Mouse (Mus musculus): ENCODE results near the gene Arhgef2. TPM values are rescaled to one million over a fixed set of nuclear protein-coding genes. Genes with fewer than 3 reads are reported as not detected.
A peak's percentile ranks its signal among the peaks of the same experiment; 100 is the strongest.

The Arhgef2 gene
- polyA plus RNA-seq, 1 experiment from 2014 or later = 127 TPM

GRCm38 (mm10) chr3:88649186-88649585 is 43.4 kb downstream of the Arhgef2 start:
- no peak for ATAC-seq (ENCODE audit: insufficient read depth)
- Histone ChIP-seq H3K27ac (ENCODE audit: low read depth) (no peak overlapping the region), H3K9ac (no peak overlapping the region), H3K9me3 (ENCODE audit: low read depth, low read length) (no peaks in the 10 kb centered on the region), H3K36me3 (ENCODE audit: insufficient read depth) (peaks cover 50% of the 10 kb centered on the region), H3K4me1 (ENCODE audit: insufficient read depth) (no peaks in the 10 kb centered on the region), H3K27me3 (ENCODE audit: insufficient read depth, low read length) (no peaks in the 10 kb centered on the region), H3K4me3 (ENCODE audit: low read depth, low read length) (no peak overlapping the region), H3K4me2 (no peak overlapping the region)
- no peak for TF ChIP-seq CTCF (IDR thresholded peaks at IDR 0.05; ENCODE audit: low read depth)
- peak; percentile 0 for DNase-seq
- 79% methylated on average over 10 of the region's 10 CpGs for WGBS

GRCm38 (mm10) chr3:88649967-88650366 is 44.2 kb downstream of the Arhgef2 start:
- no peak for TF ChIP-seq CTCF (IDR thresholded peaks at IDR 0.05; ENCODE audit: low read depth)
- no peaks in the 10 kb centered on the region for H3K4me1 ChIP-seq (ENCODE audit: insufficient read depth)
- no peak overlapping the region for H3K4me3 ChIP-seq (ENCODE audit: low read depth, low read length)
- H3K27me3 ChIP-seq (ENCODE audit: insufficient read depth, low read length) = no peaks in the 10 kb centered on the region
- 92% methylated on average over 13 of the region's 13 CpGs for WGBS
- H3K9ac ChIP-seq = no peak overlapping the region
- H3K27ac ChIP-seq (ENCODE audit: low read depth) = no peak overlapping the region
- H3K36me3 ChIP-seq (ENCODE audit: insufficient read depth) = peaks cover 42% of the 10 kb centered on the region
- H3K4me2 ChIP-seq = no peak overlapping the region
- no peak for ATAC-seq (ENCODE audit: insufficient read depth)
- no peaks in the 10 kb centered on the region for H3K9me3 ChIP-seq (ENCODE audit: low read depth, low read length)
- DNase-seq = peak; percentile 8

- TF ChIP-seq CTCF (IDR thresholded peaks at IDR 0.05; ENCODE audit: low read depth) = no peak
- DNase-seq = peak; percentile 0
- peaks cover 33% of the 10 kb centered on the region for H3K36me3 ChIP-seq (ENCODE audit: insufficient read depth)
- no peaks in the 10 kb centered on the region for H3K27me3 ChIP-seq (ENCODE audit: insufficient read depth, low read length)
- H3K4me3 ChIP-seq (ENCODE audit: low read depth, low read length) = no peak overlapping the region
- H3K27ac ChIP-seq (ENCODE audit: low read depth) = no peak overlapping the region
- WGBS = 69% methylated on average over 13 of the region's 13 CpGs
- no peak overlapping the region for H3K4me2 ChIP-seq
- no peak overlapping the region for H3K9ac ChIP-seq
- no peaks in the 10 kb centered on the region for H3K9me3 ChIP-seq (ENCODE audit: low read depth, low read length)
- no peak for ATAC-seq (ENCODE audit: insufficient read depth)
- H3K4me1 ChIP-seq (ENCODE audit: insufficient read depth) = no peaks in the 10 kb centered on the region
Observed at GRCm38 (mm10) chr3:88650713-88651504, 45.1 kb downstream of the Arhgef2 start.

GRCm38 (mm10) chr3:88651669-88652618 is 46.2 kb downstream of the Arhgef2 start:
- Histone ChIP-seq H3K36me3 (ENCODE audit: insufficient read depth) (peaks cover 22% of the 10 kb centered on the region), H3K9ac (no peak overlapping the region), H3K9me3 (ENCODE audit: low read depth, low read length) (no peaks in the 10 kb centered on the region), H3K4me2 (no peak overlapping the region), H3K4me1 (ENCODE audit: insufficient read depth) (no peaks in the 10 kb centered on the region), H3K27ac (ENCODE audit: low read depth) (no peak overlapping the region), H3K27me3 (ENCODE audit: insufficient read depth, low read length) (no peaks in the 10 kb centered on the region), H3K4me3 (ENCODE audit: low read depth, low read length) (no peak overlapping the region)
- no peak for TF ChIP-seq CTCF (IDR thresholded peaks at IDR 0.05; ENCODE audit: low read depth)
- DNase-seq = no peak
- ATAC-seq (ENCODE audit: insufficient read depth) = no peak
- WGBS = 61% methylated on average over 18 of the region's 18 CpGs

- peaks cover 12% of the 10 kb centered on the region for H3K36me3 ChIP-seq (ENCODE audit: insufficient read depth)
- H3K9me3 ChIP-seq (ENCODE audit: low read depth, low read length) = no peaks in the 10 kb centered on the region
- 0 out of 2 replicates have a peak within 1 kb of the TSS, but pooled peaks have one; percentile 10 for H3K27ac ChIP-seq (ENCODE audit: low read depth)
- H3K27me3 ChIP-seq (ENCODE audit: insufficient read depth, low read length) = no peaks in the 10 kb centered on the region
- no peak within 1 kb of the TSS for H3K9ac ChIP-seq
- DNase-seq = no peak
- no peaks in the 10 kb centered on the region for H3K4me1 ChIP-seq (ENCODE audit: insufficient read depth)
- no peak within 1 kb of the TSS for H3K4me3 ChIP-seq (ENCODE audit: low read depth, low read length)
- ATAC-seq (ENCODE audit: insufficient read depth) = 0 out of 2 replicates have a peak, but pooled peaks have one; percentile 12
- no peak within 1 kb of the TSS for H3K4me2 ChIP-seq
- 75% methylated on average over 17 of the region's 17 CpGs for WGBS
- TF ChIP-seq CTCF (IDR thresholded peaks at IDR 0.05; ENCODE audit: low read depth) = no peak
Observed at GRCm38 (mm10) chr3:88652846-88653515, 47.2 kb downstream of the Arhgef2 start, which contains the start of gene Rxfp4. Gene Rxfp4 (minus strand): TSS chr3:88653142.

- Histone ChIP-seq H3K4me1 (ENCODE audit: insufficient read depth) (no peaks in the 10 kb centered on the region), H3K4me2 (no peak overlapping the region), H3K36me3 (ENCODE audit: insufficient read depth) (0 out of 2 replicates have a peak, but pooled peaks cover 5% of the 10 kb centered on the region), H3K4me3 (ENCODE audit: low read depth, low read length) (no peak overlapping the region), H3K9ac (no peak overlapping the region), H3K27me3 (ENCODE audit: insufficient read depth, low read length) (no peaks in the 10 kb centered on the region), H3K9me3 (ENCODE audit: low read depth, low read length) (no peaks in the 10 kb centered on the region), H3K27ac (ENCODE audit: low read depth) (no peak overlapping the region; the same call in 1 of the 2 replicates)
- TF ChIP-seq CTCF (IDR thresholded peaks at IDR 0.05; ENCODE audit: low read depth) = no peak
- no peak for ATAC-seq (ENCODE audit: insufficient read depth)
- no peak for DNase-seq
- WGBS = 65% methylated on average over 6 of the region's 6 CpGs
Observed at GRCm38 (mm10) chr3:88653516-88654370, 48.0 kb downstream of the Arhgef2 start.
